Mouse (Mus musculus): ENCODE results near the gene Msl1. TPM values are rescaled to one million over a fixed set of nuclear protein-coding genes. Genes with fewer than 3 reads are reported as not detected.

The Msl1 gene
- polyA plus RNA-seq, 1 experiment = 35.6 TPM

GRCm38 (mm10) chr11:98837231-98837704 is 42.0 kb downstream of the Msl1 start:
- H3ac ChIP-seq (ENCODE audit: control insufficient read depth, insufficient read length) = peak overlapping the region; percentile 67
- peaks cover 11% of the 10 kb centered on the region for H3K36me3 ChIP-seq (ENCODE audit: control insufficient read depth, insufficient read depth)
- H3K27me3 ChIP-seq (ENCODE audit: control insufficient read depth, insufficient read depth, insufficient read length) = no peaks in the 10 kb centered on the region
- no peak for TF ChIP-seq MYOG (IDR thresholded peaks at IDR 0.05; ENCODE audit: control insufficient read depth in 1 of 3, insufficient read depth in 1 of 3, insufficient read length in 2 of 3, low read depth in 2 of 3)
- no peak for TF ChIP-seq REST (IDR thresholded peaks at IDR 0.05; ENCODE audit: insufficient read depth, insufficient read length)
- peak overlapping the region; percentile 18 for H3K4me3 ChIP-seq
- H3K79me2 ChIP-seq (ENCODE audit: control insufficient read depth, insufficient read depth) = no peaks in the 10 kb centered on the region
- H3K4me2 ChIP-seq (ENCODE audit: low read depth) = peak overlapping the region; percentile 66

DNA sequence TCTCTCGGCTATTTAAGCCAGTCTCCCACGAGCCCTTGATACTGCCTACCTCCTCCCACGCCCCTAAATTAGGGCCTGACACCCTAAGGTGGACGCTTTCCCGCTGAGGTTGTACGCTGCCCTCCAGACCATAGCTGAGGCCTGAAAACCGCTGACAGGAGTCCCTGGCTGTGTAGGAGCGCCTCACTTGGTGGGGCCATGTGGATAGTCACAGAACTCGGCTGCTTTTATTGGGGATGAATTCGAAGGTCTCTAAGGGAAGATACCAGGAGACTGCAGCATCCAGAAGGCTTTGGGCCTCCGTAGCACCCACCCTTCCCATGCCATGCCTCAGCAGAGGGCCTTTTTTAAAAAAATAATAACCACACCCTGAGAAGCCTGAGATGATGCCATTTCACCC is 42.6 kb downstream of the Msl1 start:
- Histone ChIP-seq H3ac (ENCODE audit: control insufficient read depth, insufficient read length) (peak overlapping the region; percentile 67), H3K27me3 (ENCODE audit: control insufficient read depth, insufficient read depth, insufficient read length) (no peaks in the 10 kb centered on the region), H3K36me3 (ENCODE audit: control insufficient read depth, insufficient read depth) (peaks cover 5% of the 10 kb centered on the region), H3K79me2 (ENCODE audit: control insufficient read depth, insufficient read depth) (no peaks in the 10 kb centered on the region), H3K4me2 (ENCODE audit: low read depth) (peak overlapping the region; percentile 66), H3K4me3 (peak overlapping the region; percentile 18)
- TF ChIP-seq REST (IDR thresholded peaks at IDR 0.05; ENCODE audit: insufficient read depth, insufficient read length) = no peak
- no peak for TF ChIP-seq SRF (IDR thresholded peaks at IDR 0.05; ENCODE audit: control insufficient read depth, insufficient read length, low read depth)
- no peak for TF ChIP-seq TCF3 (IDR thresholded peaks at IDR 0.05; ENCODE audit: insufficient read length, low read depth)
- TF ChIP-seq POLR2AphosphoS2 (IDR thresholded peaks at IDR 0.05; ENCODE audit: insufficient read length, low read depth) = no peak
- TF ChIP-seq USF1 (IDR thresholded peaks at IDR 0.05; ENCODE audit: low read depth) = no peak
- TF ChIP-seq E2F4 (IDR thresholded peaks at IDR 0.05; ENCODE audit: insufficient read depth) = no peak
- no peak for TF ChIP-seq POLR2A (IDR thresholded peaks at IDR 0.05; ENCODE audit: insufficient read length, low read depth)
- no peak for TF ChIP-seq MAX (IDR thresholded peaks at IDR 0.05; ENCODE audit: low read depth)
- no peak for TF ChIP-seq MYOG (IDR thresholded peaks at IDR 0.05; ENCODE audit: control insufficient read depth in 1 of 3, insufficient read depth in 1 of 3, insufficient read length in 2 of 3, low read depth in 2 of 3)
- no peak for TF ChIP-seq CEBPB (IDR thresholded peaks at IDR 0.05; ENCODE audit: insufficient read depth, poor library complexity, severe bottlenecking)
- TF ChIP-seq MYOD1 (IDR thresholded peaks at IDR 0.05; ENCODE audit: control insufficient read depth in 1 of 3, insufficient read length in 2 of 3, low read depth in 2 of 3) = no peak

DNA sequence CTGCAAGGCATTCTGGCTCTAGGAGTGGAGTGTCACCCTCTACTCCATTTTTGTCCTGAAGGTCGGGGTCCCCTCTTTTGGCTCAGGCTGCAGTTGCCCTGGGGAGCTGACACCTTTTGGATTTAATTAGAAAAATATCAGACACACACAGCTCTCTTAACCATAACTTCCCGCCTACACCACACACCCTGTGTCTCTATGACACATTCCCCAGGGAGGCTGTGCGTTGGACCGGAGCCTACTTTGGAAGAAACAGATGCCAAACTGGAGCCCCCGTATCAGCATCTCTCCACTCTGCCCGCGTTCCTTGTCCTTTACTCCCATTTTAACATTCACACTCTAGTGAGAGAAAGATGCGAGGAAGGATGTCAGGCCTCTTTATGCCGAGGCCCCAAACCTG is 43.2 kb downstream of the Msl1 start:
- Histone ChIP-seq H3K79me2 (ENCODE audit: control insufficient read depth, insufficient read depth) (no peaks in the 10 kb centered on the region), H3K36me3 (ENCODE audit: control insufficient read depth, insufficient read depth) (no peaks in the 10 kb centered on the region), H3K4me2 (ENCODE audit: low read depth) (peak overlapping the region; percentile 66), H3ac (ENCODE audit: control insufficient read depth, insufficient read length) (no peak overlapping the region), H3K4me3 (no peak overlapping the region), H3K27me3 (ENCODE audit: control insufficient read depth, insufficient read depth, insufficient read length) (no peaks in the 10 kb centered on the region)
- TF ChIP-seq MYOG (IDR thresholded peaks at IDR 0.05; ENCODE audit: control insufficient read depth in 1 of 3, insufficient read depth in 1 of 3, insufficient read length in 2 of 3, low read depth in 2 of 3) (no peak), TCF12 (IDR thresholded peaks at IDR 0.05; ENCODE audit: insufficient read depth, poor library complexity, severe bottlenecking) (no peak), SRF (IDR thresholded peaks at IDR 0.05; ENCODE audit: control insufficient read depth, insufficient read length, low read depth) (no peak), MAX (IDR thresholded peaks at IDR 0.05; ENCODE audit: low read depth) (no peak), USF1 (IDR thresholded peaks at IDR 0.05; ENCODE audit: low read depth) (no peak), CEBPB (IDR thresholded peaks at IDR 0.05; ENCODE audit: insufficient read depth, poor library complexity, severe bottlenecking) (no peak)

GRCm38 (mm10) chr11:98839402-98839801 is 44.1 kb downstream of the Msl1 start:
- H3ac ChIP-seq (ENCODE audit: control insufficient read depth, insufficient read length) = no peak overlapping the region
- TF ChIP-seq CEBPB (IDR thresholded peaks at IDR 0.05; ENCODE audit: insufficient read depth, poor library complexity, severe bottlenecking) (no peak), REST (IDR thresholded peaks at IDR 0.05; ENCODE audit: insufficient read depth, insufficient read length) (no peak), TCF3 (IDR thresholded peaks at IDR 0.05; ENCODE audit: insufficient read length, low read depth) (no peak), MYOD1 (IDR thresholded peaks at IDR 0.05; ENCODE audit: control insufficient read depth in 1 of 3, insufficient read length in 2 of 3, low read depth in 2 of 3) (no peak), MAX (IDR thresholded peaks at IDR 0.05; ENCODE audit: low read depth) (no peak), MYOG (IDR thresholded peaks at IDR 0.05; ENCODE audit: control insufficient read depth in 1 of 3, insufficient read depth in 1 of 3, insufficient read length in 2 of 3, low read depth in 2 of 3) (no peak)
- H3K36me3 ChIP-seq (ENCODE audit: control insufficient read depth, insufficient read depth) = no peaks in the 10 kb centered on the region
- no peak overlapping the region for H3K4me3 ChIP-seq
- H3K4me2 ChIP-seq (ENCODE audit: low read depth) = peak overlapping the region; percentile 30
- no peaks in the 10 kb centered on the region for H3K79me2 ChIP-seq (ENCODE audit: control insufficient read depth, insufficient read depth)
- H3K27me3 ChIP-seq (ENCODE audit: control insufficient read depth, insufficient read depth, insufficient read length) = no peaks in the 10 kb centered on the region

GRCm38 (mm10) chr11:98839897-98840296 is 44.6 kb downstream of the Msl1 start:
- H3ac ChIP-seq (ENCODE audit: control insufficient read depth, insufficient read length) = no peak overlapping the region
- H3K79me2 ChIP-seq (ENCODE audit: control insufficient read depth, insufficient read depth) = no peaks in the 10 kb centered on the region
- H3K4me2 ChIP-seq (ENCODE audit: low read depth) = peak overlapping the region; percentile 30
- no peaks in the 10 kb centered on the region for H3K36me3 ChIP-seq (ENCODE audit: control insufficient read depth, insufficient read depth)
- TF ChIP-seq SRF (IDR thresholded peaks at IDR 0.05; ENCODE audit: control insufficient read depth, insufficient read length, low read depth) (no peak), REST (IDR thresholded peaks at IDR 0.05; ENCODE audit: insufficient read depth, insufficient read length) (no peak), POLR2A (IDR thresholded peaks at IDR 0.05; ENCODE audit: insufficient read length, low read depth) (no peak), TCF12 (IDR thresholded peaks at IDR 0.05; ENCODE audit: insufficient read depth, poor library complexity, severe bottlenecking) (peak; percentile 83), CEBPB (IDR thresholded peaks at IDR 0.05; ENCODE audit: insufficient read depth, poor library complexity, severe bottlenecking) (no peak), USF1 (IDR thresholded peaks at IDR 0.05; ENCODE audit: low read depth) (no peak), MYOD1 (IDR thresholded peaks at IDR 0.05; ENCODE audit: control insufficient read depth in 1 of 3, insufficient read length in 2 of 3, low read depth in 2 of 3) (peak in 2 of 3 experiments; percentile 93 to 98), E2F4 (IDR thresholded peaks at IDR 0.05; ENCODE audit: insufficient read depth) (no peak), MYOG (IDR thresholded peaks at IDR 0.05; ENCODE audit: control insufficient read depth in 1 of 3, insufficient read depth in 1 of 3, insufficient read length in 2 of 3, low read depth in 2 of 3) (peak in 2 of 3 experiments; percentile 93 to 96), POLR2AphosphoS2 (IDR thresholded peaks at IDR 0.05; ENCODE audit: insufficient read length, low read depth) (no peak), MAX (IDR thresholded peaks at IDR 0.05; ENCODE audit: low read depth) (no peak), TCF3 (IDR thresholded peaks at IDR 0.05; ENCODE audit: insufficient read length, low read depth) (peak; percentile 96)
- H3K27me3 ChIP-seq (ENCODE audit: control insufficient read depth, insufficient read depth, insufficient read length) = no peaks in the 10 kb centered on the region
- no peak overlapping the region for H3K4me3 ChIP-seq
